In genomic region chr9:86716540-86716939, GRCm38 (mm10) we compare ENCODE assay signal across 18 mouse cellular contexts. TPM values are rescaled to one million over a fixed set of nuclear protein-coding genes. Genes with fewer than 3 reads are reported as not detected.
DNase-seq lines count a peak whose midpoint lies in the region; ATAC-seq and TF ChIP-seq lines count a peak whose summit lies in the region.
"Had no signal": no experiment of that assay in that cellular context is flagged by ENCODE, and none has a peak within 500 bp of the region (broad histone marks: within the 10 kb centered on the region; RNA-seq: fewer than 3 reads in every experiment).

No protein-coding gene starts in this region.

- H3K4me1 ChIP-seq in forebrain, embryonic 16.5 days (replicated peaks; ENCODE audit: control insufficient read depth, insufficient read depth, low read length), result 0 out of 2 replicates have a peak, but pooled peaks cover 2% of the 10 kb centered on the region
- H3K4me1 ChIP-seq in forebrain, embryonic 10.5 days, result peaks cover 2% of the 10 kb centered on the region; the same call in 1 of the 2 replicates
- no peaks in the 10 kb centered on the region for H3K4me1 ChIP-seq in midbrain, postnatal 0 days (ENCODE audit: insufficient read depth, low read length)
- H3K4me1 ChIP-seq: embryonic facial prominence, embryonic 10.5 days; embryonic facial prominence, embryonic 12.5 days; forebrain, embryonic 13.5 days; forebrain, embryonic 15.5 days had no signal

- H3K9me3 ChIP-seq in forebrain, embryonic 16.5 days (ENCODE audit: control insufficient read depth, low read length), result no peaks in the 10 kb centered on the region
- H3K9me3 ChIP-seq in forebrain, embryonic 10.5 days, result no peaks in the 10 kb centered on the region
- no peaks in the 10 kb centered on the region for H3K9me3 ChIP-seq in midbrain, postnatal 0 days (ENCODE audit: low read length)
- H3K9me3 ChIP-seq: embryonic facial prominence, embryonic 10.5 days; embryonic facial prominence, embryonic 12.5 days; forebrain, embryonic 13.5 days; forebrain, embryonic 15.5 days had no signal

- H3K9ac ChIP-seq in forebrain, embryonic 16.5 days (replicated peaks; ENCODE audit: low read depth, low read length), result no peak overlapping the region
- no peak overlapping the region for H3K9ac ChIP-seq in midbrain, postnatal 0 days (replicated peaks; ENCODE audit: low read length, poor library complexity, severe bottlenecking)
- H3K9ac ChIP-seq: embryonic facial prominence, embryonic 12.5 days; forebrain, embryonic 13.5 days; forebrain, embryonic 15.5 days had no signal

- intact Hi-C loops in left cerebral cortex, adult 2 months (cut with DNase I), result no loop called here

- no peaks in the 10 kb centered on the region for H3K36me3 ChIP-seq in forebrain, embryonic 16.5 days (ENCODE audit: control insufficient read depth, insufficient read depth)
- H3K36me3 ChIP-seq in forebrain, embryonic 10.5 days (replicated peaks), result no peaks in the 10 kb centered on the region
- H3K36me3 ChIP-seq in midbrain, postnatal 0 days (ENCODE audit: insufficient read depth, low read length), result no peaks in the 10 kb centered on the region
- H3K36me3 ChIP-seq: embryonic facial prominence, embryonic 10.5 days; embryonic facial prominence, embryonic 12.5 days; forebrain, embryonic 15.5 days had no signal

- no peak overlapping the region for H3K4me2 ChIP-seq in forebrain, embryonic 16.5 days (ENCODE audit: low read length)
- no peak overlapping the region for H3K4me2 ChIP-seq in midbrain, postnatal 0 days (ENCODE audit: low read depth, low read length, poor library complexity, severe bottlenecking)
- H3K4me2 ChIP-seq: embryonic facial prominence, embryonic 12.5 days; forebrain, embryonic 13.5 days; forebrain, embryonic 15.5 days had no signal

- no peak for DNase-seq in forebrain, embryonic 10.5 days (ENCODE audit: extremely low spot score, low spot score)
- no peak for DNase-seq in frontal cortex, postnatal 14 days (ENCODE audit: low spot score in 2 of 2)
- DNase-seq in left cerebral cortex, adult 2 months (ENCODE audit: extremely low spot score in 1 of 2, low spot score in 2 of 2), result no peak
- no peak for DNase-seq in left cerebral cortex, adult 18-20 months (ENCODE audit: low spot score in 2 of 2)
- peak; percentile 49 for DNase-seq in brain, adult 2 months (ENCODE audit: low read depth, low spot score)
- no peak for DNase-seq in midbrain, postnatal 0 days (ENCODE audit: low spot score)
- DNase-seq: cerebellum, adult 11-12 months; cerebellum, adult 2 months; cerebellum, adult 9-10 months; cerebellum, postnatal 10 days; cerebellum, postnatal 25 days had no signal

- TF ChIP-seq CTCF in left cerebral cortex, adult 2 months (IDR thresholded peaks at IDR 0.05), result no peak
- TF ChIP-seq CTCF in midbrain, postnatal 0 days (IDR thresholded peaks at IDR 0.05), result no peak

- no peaks in the 10 kb centered on the region for H3K27me3 ChIP-seq in forebrain, embryonic 16.5 days (replicated peaks; ENCODE audit: control insufficient read depth, insufficient read depth, low read length)
- no peaks in the 10 kb centered on the region for H3K27me3 ChIP-seq in forebrain, embryonic 10.5 days (ENCODE audit: poor library complexity, severe bottlenecking)
- no peaks in the 10 kb centered on the region for H3K27me3 ChIP-seq in midbrain, postnatal 0 days (ENCODE audit: insufficient read depth, low read length)
- H3K27me3 ChIP-seq: embryonic facial prominence, embryonic 12.5 days; forebrain, embryonic 13.5 days; forebrain, embryonic 15.5 days had no signal

- ATAC-seq in forebrain, embryonic 16.5 days, result 0 out of 2 replicates have a peak, but pooled peaks have one; percentile 32
- ATAC-seq in frontal cortex, adult (ENCODE audit: low TSS enrichment), result peak; percentile 89
- no peak for ATAC-seq in midbrain, postnatal 0 days (ENCODE audit: low FRiP score)
- ATAC-seq: forebrain, embryonic 13.5 days; forebrain, embryonic 15.5 days had no signal

- no peak overlapping the region for H3K4me3 ChIP-seq in forebrain, embryonic 16.5 days (replicated peaks; ENCODE audit: low read length)
- no peak overlapping the region for H3K4me3 ChIP-seq in forebrain, embryonic 10.5 days
- H3K4me3 ChIP-seq in left cerebral cortex, adult 2 months, result no peak overlapping the region
- H3K4me3 ChIP-seq in midbrain, postnatal 0 days (ENCODE audit: low read depth, low read length), result no peak overlapping the region
- H3K4me3 ChIP-seq: embryonic facial prominence, embryonic 10.5 days; embryonic facial prominence, embryonic 12.5 days; forebrain, embryonic 13.5 days; forebrain, embryonic 15.5 days had no signal

- H3K27ac ChIP-seq in forebrain, embryonic 16.5 days (ENCODE audit: low read length), result no peak overlapping the region
- H3K27ac ChIP-seq in forebrain, embryonic 10.5 days, result no peak overlapping the region
- 0 out of 2 replicates have a peak overlapping the region, but pooled peaks have one; percentile 19 for H3K27ac ChIP-seq in left cerebral cortex, adult 2 months
- H3K27ac ChIP-seq in midbrain, postnatal 0 days (ENCODE audit: low read depth, low read length), result no peak overlapping the region
- H3K27ac ChIP-seq: embryonic facial prominence, embryonic 10.5 days; embryonic facial prominence, embryonic 12.5 days; forebrain, embryonic 13.5 days; forebrain, embryonic 15.5 days had no signal

- WGBS in forebrain, embryonic 16.5 days, result 50% methylated on average over 2 of the region's 2 CpGs
- WGBS in forebrain, embryonic 10.5 days, result 68% methylated on average over 2 of the region's 2 CpGs
- 49% methylated on average over 2 of the region's 2 CpGs for WGBS in midbrain, postnatal 0 days

RNA-seq across cellular contexts. Expression of gene Me1, which starts 20.8 kb away (rescaled TPM):
- 21.5 and 22.7 TPM in 2 replicates for polyA plus RNA-seq in forebrain, embryonic 16.5 days (2015; fragmentation: Nextera tagmentation; extraction: Ambion mirVana)
- polyA plus RNA-seq in forebrain, embryonic 10.5 days (2016; fragmentation: Nextera tagmentation; extraction: Ambion mirVana), result 8.1 and 9.1 TPM in 2 replicates
- total RNA-seq in left cerebral cortex, adult 2 months (2021), result 10 to 100 TPM; 47.7 to 51.6 TPM
- 10 to 100 TPM; 49.3 to 52.9 TPM for total RNA-seq in left cerebral cortex, adult 18-20 months (2021)
- total RNA-seq in midbrain, postnatal 0 days (2014; rRNA removed), result 37.0 and 41.6 TPM in 2 replicates
- 62.8 and 64.7 TPM in 2 replicates for polyA plus RNA-seq in midbrain, postnatal 0 days (2015; fragmentation: Nextera tagmentation; extraction: Ambion mirVana)

RNA-seq across cellular contexts. Expression of gene Prss35, which starts 26.9 kb away (rescaled TPM):
- 0.90 and 2.3 TPM in 2 replicates for polyA plus RNA-seq in forebrain, embryonic 16.5 days (2015; fragmentation: Nextera tagmentation; extraction: Ambion mirVana)
- polyA plus RNA-seq in forebrain, embryonic 10.5 days (2016; fragmentation: Nextera tagmentation; extraction: Ambion mirVana), result 1.4 and 1.8 TPM in 2 replicates
- total RNA-seq in left cerebral cortex, adult 2 months (2021), result 1 to 10 TPM; 2.0 to 2.5 TPM
- total RNA-seq in left cerebral cortex, adult 18-20 months (2021), result 1 to 10 TPM; 1.1 to 2.4 TPM
- 7.5 and 8.0 TPM in 2 replicates for total RNA-seq in midbrain, postnatal 0 days (2014; rRNA removed)
- 5.2 and 6.8 TPM in 2 replicates for polyA plus RNA-seq in midbrain, postnatal 0 days (2015; fragmentation: Nextera tagmentation; extraction: Ambion mirVana)
- total RNA-seq: MEL had no signal
